Comparison of ENCODE assay signal across 8 mouse cellular contexts in genomic region chr11:43412771-43413451, GRCm38 (mm10). TPM values are rescaled to one million over a fixed set of nuclear protein-coding genes. Genes with fewer than 3 reads are reported as not detected.
DNase-seq lines count a peak whose midpoint lies in the region; ATAC-seq and TF ChIP-seq lines count a peak whose summit lies in the region.

No protein-coding gene starts in this region.

- H3K36me3 ChIP-seq in liver, embryonic 13.5 days: no peaks in the 10 kb centered on the region
- H3K36me3 ChIP-seq in neural tube, embryonic 13.5 days: no peaks in the 10 kb centered on the region
- no peaks in the 10 kb centered on the region for H3K36me3 ChIP-seq in testis, adult 2 months (ENCODE audit: control insufficient read depth, insufficient read depth, low read length)

- no peaks in the 10 kb centered on the region for H3K27me3 ChIP-seq in liver, embryonic 13.5 days
- no peaks in the 10 kb centered on the region for H3K27me3 ChIP-seq in neural tube, embryonic 13.5 days
- H3K27me3 ChIP-seq in testis, adult 2 months (ENCODE audit: control insufficient read depth, insufficient read depth, low read length): no peaks in the 10 kb centered on the region

- 19% methylated on average over 14 of the region's 14 CpGs for WGBS in liver, embryonic 13.5 days (ENCODE audit: insufficient replicate concordance)
- WGBS in neural tube, embryonic 13.5 days: 27% methylated on average over 14 of the region's 14 CpGs

- H3K4me2 ChIP-seq in liver, embryonic 13.5 days: no peak overlapping the region
- 0 out of 2 replicates have a peak overlapping the region, but pooled peaks have one; percentile 4 for H3K4me2 ChIP-seq in neural tube, embryonic 13.5 days

- TF ChIP-seq CTCF in testis, adult 2 months (IDR thresholded peaks at IDR 0.05; ENCODE audit: control insufficient read depth, insufficient read depth, insufficient replicate concordance, low read depth, low read length): peak; percentile 36; the same call in 1 of the 2 replicates

- peak; percentile 78 for DNase-seq in A20 (ENCODE audit: low read depth, low spot score)
- peak; percentile 69 to 84 for DNase-seq in cerebellum, postnatal 4 days (ENCODE audit: low spot score in 2 of 2)
- DNase-seq in gastrocnemius, postnatal 10 days: peak; percentile 77
- DNase-seq in kidney, postnatal 10 days: peak; percentile 87
- peak; percentile 45 for DNase-seq in liver, embryonic 13.5 days

- H3K4me1 ChIP-seq in liver, embryonic 13.5 days (replicated peaks): no peaks in the 10 kb centered on the region
- 0 out of 2 replicates have a peak, but pooled peaks cover 4% of the 10 kb centered on the region for H3K4me1 ChIP-seq in neural tube, embryonic 13.5 days (replicated peaks)
- H3K4me1 ChIP-seq in testis, adult 2 months (ENCODE audit: control insufficient read depth, insufficient read depth, low read length): no peaks in the 10 kb centered on the region

- H3K4me3 ChIP-seq in liver, embryonic 13.5 days (replicated peaks): no peak overlapping the region
- no peak overlapping the region for H3K4me3 ChIP-seq in neural tube, embryonic 13.5 days
- H3K4me3 ChIP-seq in testis, adult 2 months (ENCODE audit: control insufficient read depth, low read depth, low read length): no peak overlapping the region

- no peak overlapping the region for H3K27ac ChIP-seq in liver, embryonic 13.5 days
- H3K27ac ChIP-seq in neural tube, embryonic 13.5 days (replicated peaks): no peak overlapping the region
- no peak overlapping the region for H3K27ac ChIP-seq in testis, adult 2 months (ENCODE audit: control insufficient read depth, insufficient read depth, low read depth, low read length)

- peak; percentile 69 for ATAC-seq in activated CD4-positive, CD25-positive, alpha-beta regulatory T cell, adult 4 months
- ATAC-seq in liver, embryonic 13.5 days (ENCODE audit: low read depth): no peak
- ATAC-seq in neural tube, embryonic 13.5 days (ENCODE audit: low read depth): peak; percentile 27; the same call in 1 of the 2 replicates

- no peak for TF ChIP-seq POLR2A in testis, adult 2 months (IDR thresholded peaks at IDR 0.05; ENCODE audit: control insufficient read depth, low read depth, low read length)

- no peak overlapping the region for H3K9ac ChIP-seq in liver, embryonic 13.5 days
- H3K9ac ChIP-seq in neural tube, embryonic 13.5 days: no peak overlapping the region

- no peaks in the 10 kb centered on the region for H3K9me3 ChIP-seq in liver, embryonic 13.5 days (replicated peaks)
- H3K9me3 ChIP-seq in neural tube, embryonic 13.5 days: no peaks in the 10 kb centered on the region

RNA-seq across cellular contexts. Expression of gene Pttg1, which starts 13.1 kb away (rescaled TPM):
- polyA plus RNA-seq in activated CD4-positive, CD25-positive, alpha-beta regulatory T cell, adult 4 months (2017; shearing (Covaris generic)): 100 to 1,000 TPM; 133 to 168 TPM
- 10 to 100 TPM; 21.9 to 23.3 TPM for total RNA-seq in gastrocnemius, postnatal 10 days (2021)
- 57.5 and 61.2 TPM in 2 replicates for polyA plus RNA-seq in liver, embryonic 13.5 days (2015; fragmentation: Nextera tagmentation; extraction: Ambion mirVana)
- polyA plus RNA-seq in neural tube, embryonic 13.5 days (2015; fragmentation: Nextera tagmentation; extraction: Ambion mirVana): 51.6 and 56.1 TPM in 2 replicates
- 101 and 105 TPM in 2 replicates for polyA plus RNA-seq in testis, adult 2 months (2012; rRNA removed)

RNA-seq across cellular contexts. Expression of gene Slu7, which starts 20.6 kb away (rescaled TPM):
- polyA plus RNA-seq in activated CD4-positive, CD25-positive, alpha-beta regulatory T cell, adult 4 months (2017; shearing (Covaris generic)): 100 to 1,000 TPM; 108 to 112 TPM
- total RNA-seq in gastrocnemius, postnatal 10 days (2021): 10 to 100 TPM; 28.9 to 31.5 TPM
- polyA plus RNA-seq in liver, embryonic 13.5 days (2015; fragmentation: Nextera tagmentation; extraction: Ambion mirVana): 28.4 and 31.7 TPM in 2 replicates
- 66.8 and 68.2 TPM in 2 replicates for polyA plus RNA-seq in neural tube, embryonic 13.5 days (2015; fragmentation: Nextera tagmentation; extraction: Ambion mirVana)
- 5.0 and 6.2 TPM in 2 replicates for polyA plus RNA-seq in testis, adult 2 months (2012; rRNA removed)
